Mouse (Mus musculus): ENCODE measurements around the gene Clnk. TPM values are rescaled to one million over a fixed set of nuclear protein-coding genes. Genes with fewer than 3 reads are reported as not detected.

Clnk gene
- total RNA-seq, 4 experiments from 2014 or later, result not detected

DNA sequence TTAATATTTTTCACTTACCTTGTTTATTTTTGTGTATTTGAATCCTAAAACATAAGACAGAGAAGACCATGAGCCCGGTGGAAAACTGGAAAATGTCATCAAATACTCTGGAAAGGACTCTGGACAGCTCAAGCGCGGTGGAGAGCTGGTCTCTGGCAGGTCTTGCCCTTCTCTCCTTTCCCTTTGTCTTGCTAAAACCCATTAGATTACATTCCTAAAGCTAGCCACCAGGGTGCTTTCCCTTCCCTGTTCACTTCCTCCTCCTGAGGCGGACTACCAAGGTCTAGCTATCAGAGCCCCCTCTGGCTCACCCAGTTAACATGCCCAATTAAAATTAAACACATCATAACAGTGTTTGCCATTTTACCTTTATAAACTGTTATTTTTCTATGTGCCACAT is 123.9 kb downstream of the Clnk start:
- DNase-seq (ENCODE audit: low spot score), result no peak

DNA sequence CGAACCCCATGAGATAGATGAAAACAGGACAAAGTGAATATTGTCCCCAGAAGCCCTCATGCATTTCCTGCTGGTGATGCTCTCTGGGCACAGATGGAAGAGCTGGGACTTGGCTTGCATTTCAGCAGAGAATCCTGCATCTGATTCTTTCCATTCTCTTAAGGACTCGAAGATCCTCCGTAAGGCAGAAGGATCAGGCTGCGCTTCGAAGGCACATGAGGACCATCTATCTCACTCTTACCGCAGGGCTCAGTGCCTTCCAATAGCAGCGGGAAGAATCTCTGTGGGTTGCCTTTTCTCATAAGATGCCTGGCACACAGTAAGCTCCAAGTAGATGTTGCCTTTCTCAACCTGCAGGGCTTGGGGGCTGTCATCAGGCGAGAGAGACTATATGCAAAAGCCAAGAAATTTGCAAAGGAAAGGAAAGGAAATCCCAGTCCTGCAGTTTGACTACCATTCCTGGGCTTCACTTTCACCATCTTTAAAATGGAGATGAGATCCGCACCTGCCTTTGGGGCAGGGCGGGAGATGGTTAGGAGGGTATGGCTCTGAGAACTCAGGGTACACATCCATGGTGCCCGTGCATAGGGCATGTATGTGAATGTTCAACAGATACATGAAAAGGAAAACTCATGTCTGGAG is 167.6 kb downstream of the Clnk start:
- no peak for DNase-seq (ENCODE audit: low spot score)

DNA sequence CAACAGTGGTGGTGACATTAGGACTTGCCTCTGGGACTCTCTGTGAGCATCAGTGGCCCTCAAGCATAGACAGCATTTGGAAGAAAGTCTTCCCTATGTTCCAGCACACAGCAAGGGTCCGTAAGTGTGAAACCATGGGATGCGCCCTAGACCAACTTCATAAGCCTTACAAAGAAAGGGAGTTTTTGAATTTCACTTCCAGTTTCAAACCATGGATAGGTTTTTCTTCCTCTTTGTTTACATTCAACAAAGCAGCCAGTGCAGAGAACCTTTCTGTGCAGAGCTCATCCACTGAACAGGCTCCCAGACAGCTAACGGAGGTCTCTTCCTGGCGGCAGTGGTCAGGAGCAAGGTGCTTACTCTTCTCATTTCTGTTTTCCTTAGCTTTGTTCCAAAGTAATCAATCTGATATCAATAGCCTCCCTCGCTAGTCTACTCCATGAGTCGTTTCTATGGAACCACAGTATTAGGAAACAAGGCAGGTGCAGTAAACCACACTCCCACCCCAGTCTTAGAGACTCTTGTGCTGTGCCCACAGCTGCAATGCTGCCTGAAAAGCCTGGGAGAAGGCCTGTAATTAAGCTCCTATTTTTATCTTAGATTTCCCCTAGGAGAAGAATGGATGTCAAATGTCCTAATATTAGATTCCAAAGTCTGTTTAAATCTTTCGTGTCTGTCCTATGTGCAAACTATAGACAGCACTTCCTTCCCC is 169.1 kb downstream of the Clnk start:
- no peak for DNase-seq (ENCODE audit: low spot score)

DNA sequence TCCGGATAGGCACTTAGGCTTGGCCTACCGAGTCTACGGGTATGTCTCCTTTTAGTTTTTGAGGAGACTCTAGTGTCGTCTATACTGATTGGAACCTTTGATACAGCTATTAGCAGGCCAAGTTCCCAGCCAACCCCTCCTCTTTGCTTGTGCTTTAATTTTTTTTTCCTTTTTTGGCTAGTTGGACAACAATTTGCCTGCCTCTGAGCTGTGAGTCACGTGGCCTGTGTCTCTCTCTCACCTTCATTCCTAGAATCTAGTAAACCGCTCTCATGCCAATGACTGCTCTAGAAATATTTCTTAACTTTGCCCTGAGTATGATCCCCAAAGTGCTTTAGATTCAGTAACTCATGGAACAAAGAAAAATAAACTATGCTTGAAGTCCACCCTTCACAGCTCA is 173.7 kb downstream of the Clnk start:
- DNase-seq (ENCODE audit: low spot score), result no peak

DNA sequence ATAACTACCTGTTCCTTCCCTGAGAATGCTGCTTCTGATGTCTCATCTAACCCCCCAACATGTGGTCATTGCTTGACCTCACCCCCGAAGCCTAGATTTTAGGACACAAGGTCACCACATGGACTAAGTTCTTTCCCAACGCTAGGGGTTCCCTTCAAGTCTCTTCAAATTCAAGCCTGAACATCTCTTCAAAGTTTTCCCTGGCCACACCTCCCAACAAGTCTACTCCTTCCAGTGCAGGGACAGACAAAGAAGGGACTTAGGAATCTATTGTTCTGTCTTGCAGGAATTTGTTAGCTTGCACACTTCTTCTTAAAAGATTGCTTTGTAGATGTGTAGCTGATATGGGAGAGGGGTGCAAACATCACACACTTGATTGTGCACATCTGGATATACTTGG is 174.5 kb downstream of the Clnk start:
- DNase-seq (ENCODE audit: low spot score), result no peak

DNA sequence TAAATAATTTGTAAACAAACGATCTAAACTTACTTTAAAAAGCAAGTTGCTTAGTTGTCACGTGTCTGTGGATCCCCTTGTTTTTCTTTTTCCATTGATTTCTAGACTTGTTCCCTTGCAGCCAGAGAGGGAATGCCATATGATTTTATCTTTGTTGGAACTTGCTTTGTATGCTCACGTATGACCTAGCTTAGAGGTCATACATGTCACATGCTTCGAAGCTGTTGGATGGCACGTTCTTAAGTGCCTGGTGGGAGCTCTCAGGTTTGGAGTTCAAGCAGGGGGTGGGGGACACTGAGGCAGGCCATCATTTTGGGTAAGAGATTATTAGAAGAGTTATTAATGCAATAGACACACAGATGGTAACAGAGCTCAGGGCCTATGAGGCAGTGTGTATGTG is 178.1 kb downstream of the Clnk start:
- DNase-seq (ENCODE audit: low spot score), result no peak

DNA sequence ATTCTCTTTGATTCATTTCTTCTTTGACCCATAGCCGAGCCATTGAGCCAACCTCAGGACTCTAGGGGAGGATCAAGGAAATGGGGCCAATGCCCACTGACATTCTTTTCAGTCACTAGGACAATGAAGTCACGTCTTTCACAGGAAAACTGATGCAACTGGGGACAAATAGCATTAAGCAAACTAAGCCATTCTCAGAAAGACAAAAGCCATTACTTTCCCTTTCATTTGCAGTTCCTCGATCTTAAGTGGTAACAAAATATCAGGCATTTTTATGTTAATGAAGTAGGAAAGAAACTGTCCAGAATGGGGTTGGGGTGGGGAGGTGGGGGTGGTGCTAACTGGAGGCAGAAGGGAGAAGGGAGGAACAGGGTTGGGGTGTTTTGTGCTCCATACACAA is 178.6 kb downstream of the Clnk start:
- no peak for DNase-seq (ENCODE audit: low spot score)

DNA sequence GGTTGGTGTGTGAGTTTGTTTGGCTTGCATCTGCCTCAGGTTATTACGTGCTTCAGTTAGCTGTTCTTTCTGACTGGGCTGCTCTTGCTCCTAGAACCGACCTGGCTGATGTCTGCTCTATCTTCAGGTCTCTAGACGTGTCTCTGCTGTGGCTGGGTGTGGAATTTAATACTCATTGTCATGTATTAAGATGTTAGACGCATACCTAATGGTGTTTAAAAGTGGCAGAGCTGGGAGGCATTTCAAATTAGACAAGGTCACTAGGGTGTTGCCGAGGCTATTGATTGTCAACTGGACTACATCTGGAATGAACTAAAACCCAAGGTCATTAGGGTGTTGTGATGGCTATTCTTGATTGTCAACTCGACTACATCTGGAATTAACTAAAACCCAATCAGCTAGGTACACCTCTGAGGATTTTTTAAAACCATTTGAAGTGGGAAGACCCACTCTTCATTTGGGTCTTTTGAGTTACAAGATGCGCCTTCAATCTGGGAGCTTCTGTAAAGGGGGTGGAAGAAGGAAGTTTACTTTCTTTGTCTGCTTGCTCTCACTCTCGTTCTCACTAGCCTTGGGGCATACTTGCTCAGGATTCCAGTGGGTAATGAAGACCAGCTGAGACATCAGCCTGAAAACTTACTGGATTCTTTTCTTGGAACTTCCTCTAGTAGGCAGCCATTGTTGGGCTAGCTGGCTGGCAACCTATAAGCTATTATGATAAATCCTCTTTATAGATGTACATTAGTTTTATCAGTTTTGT is 179.8 kb downstream of the Clnk start:
- DNase-seq (ENCODE audit: low spot score), result no peak

DNA sequence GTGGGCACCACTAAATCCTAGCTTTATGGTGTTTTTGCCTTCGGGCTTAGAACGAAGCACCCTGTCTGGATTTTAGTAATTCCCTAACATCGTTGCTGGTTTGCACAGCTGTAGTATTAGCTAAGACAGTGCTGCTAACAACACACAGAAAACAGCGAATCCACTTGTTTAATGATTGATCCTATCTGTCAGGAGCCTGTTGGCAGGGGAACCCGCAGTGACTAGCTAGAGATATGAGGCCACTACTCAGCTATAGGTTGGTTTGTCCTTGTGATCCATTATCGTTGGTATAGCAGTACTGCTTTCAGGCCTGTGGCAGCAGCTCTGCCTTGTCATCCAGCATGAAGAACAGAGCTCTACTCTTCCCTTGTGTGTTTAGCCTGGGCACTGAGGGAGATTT is 183.8 kb downstream of the Clnk start:
- DNase-seq (ENCODE audit: low spot score), result no peak

DNA sequence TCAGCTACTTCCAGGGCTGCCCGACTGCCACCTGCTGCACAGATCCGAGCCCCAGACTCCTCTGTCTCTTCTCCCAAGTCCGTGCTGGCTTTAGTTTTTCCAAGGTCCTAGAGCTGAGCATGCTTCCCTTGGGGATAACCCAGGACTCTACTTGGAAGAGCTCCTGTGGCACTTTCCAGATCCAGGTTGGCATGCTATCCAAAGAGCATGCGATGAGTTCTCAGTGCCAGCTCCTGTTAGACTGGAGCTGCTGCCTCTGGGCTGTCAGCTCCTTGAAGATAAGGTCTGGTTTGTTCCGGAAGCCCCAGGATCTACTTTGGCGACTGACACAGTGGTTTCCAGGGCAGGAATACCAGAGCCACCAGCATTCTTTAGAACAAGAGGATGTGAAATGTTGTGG is 187.4 kb downstream of the Clnk start:
- DNase-seq (ENCODE audit: low spot score), result no peak

DNA sequence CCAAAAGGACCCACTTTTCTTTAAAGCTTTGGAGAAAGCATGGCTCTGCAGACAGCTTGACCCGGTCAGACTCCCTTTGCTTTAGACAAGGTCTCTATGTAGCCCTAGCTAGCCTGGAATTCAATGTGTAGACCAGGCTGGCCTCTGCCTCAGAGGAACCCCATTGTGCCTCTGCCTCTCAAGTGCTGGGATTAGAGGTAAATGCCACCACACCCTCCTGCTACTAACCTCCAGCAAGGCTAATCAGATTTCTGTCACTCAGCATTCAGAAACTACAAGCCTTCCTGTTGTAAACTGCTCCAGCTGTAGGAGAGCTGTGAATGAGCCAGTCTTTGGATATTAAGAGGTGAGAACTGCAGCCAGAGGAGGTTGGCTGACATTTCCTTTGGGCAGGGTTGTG is 188.9 kb downstream of the Clnk start:
- no peak for DNase-seq (ENCODE audit: low spot score)

DNA sequence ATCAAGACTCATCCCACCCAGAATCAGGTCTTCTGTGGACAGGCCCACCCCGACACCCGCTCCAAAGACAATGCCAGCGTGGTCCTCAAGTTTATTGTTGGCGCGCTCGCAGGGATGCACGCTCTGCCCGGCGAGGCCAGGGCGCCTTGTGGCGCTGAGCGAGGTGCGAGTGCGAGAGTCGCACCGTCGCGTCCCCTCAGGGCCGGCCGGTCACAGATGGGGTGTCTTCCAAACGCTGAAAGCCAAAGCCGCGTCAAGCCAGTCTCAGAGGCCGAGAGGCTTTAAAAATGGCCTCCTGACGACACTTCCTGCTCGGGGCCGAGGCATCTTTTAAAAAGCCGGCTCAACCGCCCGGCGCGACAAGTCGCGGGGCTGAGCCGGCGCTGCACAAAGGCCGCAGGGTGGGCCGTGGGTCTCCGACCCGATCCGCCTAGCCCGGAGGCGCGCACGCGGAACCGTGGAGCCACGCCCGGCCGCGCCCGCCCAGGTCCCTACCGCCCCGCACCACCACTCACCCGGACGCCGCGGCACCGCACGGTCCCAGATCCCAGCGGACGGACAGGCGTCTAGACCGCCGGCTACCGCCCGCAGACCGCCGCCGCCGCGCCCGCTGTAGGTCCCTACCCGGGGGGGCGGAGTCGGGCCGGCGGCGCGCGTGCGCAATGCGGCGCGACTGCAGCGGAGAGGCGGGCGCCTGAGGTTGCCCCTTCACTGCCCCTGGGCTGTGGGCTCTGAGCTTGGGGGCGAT is 192.3 kb downstream of the Clnk start, which contains the start of gene Zfp518b:
TSS of gene Zfp518b (minus strand) at position 663 of the 748 bp plus-strand sequence.
- peak; percentile 65 for DNase-seq (ENCODE audit: low spot score)

DNA sequence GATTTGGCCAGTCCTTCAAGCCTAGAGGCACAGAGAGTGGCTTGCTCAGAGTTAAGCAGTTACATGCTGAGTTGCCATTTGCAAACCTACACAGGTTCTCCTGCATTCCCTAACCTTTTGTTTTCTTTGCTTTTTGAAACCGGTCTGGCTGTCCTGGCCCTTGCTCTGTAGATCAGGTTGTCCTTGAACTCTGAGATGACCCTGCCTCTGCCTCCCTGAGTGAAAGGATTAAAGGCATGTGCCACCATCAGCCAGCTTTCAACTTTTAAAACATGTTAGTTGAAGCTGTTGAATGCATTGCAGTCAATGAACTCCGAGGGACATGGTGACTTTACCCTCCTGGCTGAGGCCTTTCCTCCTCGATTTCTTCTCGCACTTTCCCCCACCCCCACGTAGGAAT is 217.8 kb downstream of the Clnk start:
- no peak for DNase-seq (ENCODE audit: low spot score)

Other genes with a start within 250 kb of the Clnk start
- 1 to 10 TPM; 3.9 to 6.4 (median 4.6) TPM for gene Zfp518b, start 192.0 kb downstream of the Clnk start, total RNA-seq (2022)